Mouse (Mus musculus) left cerebral cortex, adult 8-10 months (tissue): ENCODE measurements around the gene Olfr339. TPM values are rescaled to one million over a fixed set of nuclear protein-coding genes. Genes with fewer than 3 reads are reported as not detected.
"Not testable (repeated sequence)": the region's sequence is repeated elsewhere in the genome, so short reads cannot be mapped to it uniquely, and the experiment has no call there.

Experiments used
- DNase-seq, 2 experiments: peaks; one replicate each; pipeline ENCODE4 v3.0.0; 2022; ENCODE audit warnings: low spot score in 2 of 2
- total RNA-seq, 4 experiments: library from RNA; stranded (reverse); gene quantifications; 2 replicates each; pipeline ENCODE4 v1.2.4; 2022

Gene Olfr339
- total RNA-seq, result not detected

- no peak for DNase-seq
Observed at GRCm38 (mm10) chr2:36418647-36419046, at the start of gene Olfr339. TSS of gene Olfr339 (plus strand) at chr2:36418947.

GRCm38 (mm10) chr2:36373219-36373618, 45.5 kb upstream of the Olfr339 start, which contains the start of gene Olfr338:
TSS of gene Olfr338 (plus strand) at chr2:36373519.
- no peak for DNase-seq

- not testable (repeated sequence) for DNase-seq
Observed at GRCm38 (mm10) chr2:36415174-36415573, 3.6 kb upstream of the Olfr339 start.

GRCm38 (mm10) chr2:36415591-36415990, 3.2 kb upstream of the Olfr339 start:
- not testable (repeated sequence) for DNase-seq

GRCm38 (mm10) chr2:36452287-36452686, 33.5 kb downstream of the Olfr339 start, which contains the start of gene Olfr340:
TSS of gene Olfr340 (plus strand) at chr2:36452587.
- no peak for DNase-seq

GRCm38 (mm10) chr2:36473634-36474033, 54.9 kb downstream of the Olfr339 start:
- DNase-seq, result no peak

Other genes starting within 250 kb of the Olfr339 start
- gene Ptgs1, start 188.5 kb upstream of the Olfr339 start, total RNA-seq, result 10 to 100 TPM; 23.9 to 31.0 (median 27.8) TPM
- gene Olfr338, start 45.4 kb upstream of the Olfr339 start, total RNA-seq, result under 1 TPM in 2 of 4 experiments, not detected in 2; 0.08 to 0.09 TPM
- not detected for gene Olfr340, start 33.6 kb downstream of the Olfr339 start, total RNA-seq
- gene Olfr341, start 63.5 kb downstream of the Olfr339 start, total RNA-seq, result not detected
- gene Olfr342, start 106.1 kb downstream of the Olfr339 start, total RNA-seq, result not detected
- gene Olfr344, start 147.7 kb downstream of the Olfr339 start, total RNA-seq, result not detected
- not detected for gene Olfr345, start 221.1 kb downstream of the Olfr339 start, total RNA-seq